Mouse (Mus musculus) mouse trophoblast stem cell (cell line): ENCODE data around the gene Krtap28-13.

ENCODE experiments used
- in situ Hi-C, 2 experiments: fragments of 300-500 bp; cut with MseI, MboI; formaldehyde crosslinking; loops; 2 replicates in 1 of 2; 3 replicates in 1 of 2; pipeline ENCODE4 v1.15.1; 2025

Krtap28-13 gene

GRCm38 (mm10) chr1:83084790-83085189 lies 24.1 kb downstream of the Krtap28-13 start:
- in situ Hi-C loops = no loop called here

GRCm38 (mm10) chr1:83091268-83091667 lies 30.5 kb downstream of the Krtap28-13 start:
- in situ Hi-C loops = no loop called here

- in situ Hi-C loops = no loop called here
Observed at GRCm38 (mm10) chr1:83096935-83097334, 36.2 kb downstream of the Krtap28-13 start.

- in situ Hi-C loops = no loop called here
Observed at GRCm38 (mm10) chr1:83099160-83099559, 38.4 kb downstream of the Krtap28-13 start.

- in situ Hi-C loops = no loop called here
Observed at GRCm38 (mm10) chr1:83099580-83100137, 38.9 kb downstream of the Krtap28-13 start.

GRCm38 (mm10) chr1:83101891-83102290 lies 41.2 kb downstream of the Krtap28-13 start:
- in situ Hi-C loops = no loop called here

GRCm38 (mm10) chr1:83105464-83105863 lies 44.7 kb downstream of the Krtap28-13 start:
- in situ Hi-C loops = no loop called here

GRCm38 (mm10) chr1:83107410-83107978 lies 46.8 kb downstream of the Krtap28-13 start:
- in situ Hi-C loops = no loop called here

GRCm38 (mm10) chr1:83110992-83111391 lies 50.3 kb downstream of the Krtap28-13 start:
- in situ Hi-C loops = no loop called here
